Mouse (Mus musculus): ENCODE data around the gene Svbp.

Svbp gene

DNA sequence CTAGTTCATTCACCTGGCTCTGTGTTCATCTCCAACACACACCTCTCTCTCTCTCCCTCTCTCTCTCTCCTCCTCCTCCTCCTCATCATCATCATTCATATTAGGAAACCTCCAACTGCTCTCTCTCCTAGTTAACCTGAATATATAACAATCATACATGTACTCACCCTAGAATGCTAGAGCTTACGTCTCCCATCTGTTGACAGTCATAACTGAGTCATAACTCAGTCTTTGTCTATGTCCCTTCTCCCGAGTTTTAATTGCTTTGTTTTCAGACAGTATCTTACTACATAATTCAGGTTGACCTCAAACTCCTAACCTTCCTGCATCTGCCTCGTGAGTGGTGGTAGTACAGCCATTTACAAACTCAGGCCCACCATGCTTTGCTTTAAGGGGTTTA, 3.8 kb upstream of the Svbp start:
- no peak for DNase-seq

DNA sequence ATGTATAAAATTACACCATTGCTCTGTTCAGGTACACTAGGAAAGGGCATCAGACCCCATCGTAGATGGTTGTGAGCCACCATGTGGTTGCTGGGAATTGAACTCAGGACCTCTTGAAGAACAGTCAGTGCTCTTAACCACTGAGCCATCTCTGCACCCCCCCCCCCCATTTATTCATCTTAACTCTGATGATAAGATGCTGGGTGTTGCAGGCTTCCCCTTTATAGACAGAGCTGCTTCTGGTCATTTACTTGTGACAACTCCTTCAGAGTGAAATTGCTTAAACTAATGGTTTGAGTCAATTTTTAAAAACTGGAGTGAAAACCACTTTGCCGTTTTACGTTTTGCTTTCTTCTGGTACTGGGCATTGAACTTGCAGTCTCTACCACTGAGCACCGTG, 2.3 kb upstream of the Svbp start:
- DNase-seq, result no peak

DNA sequence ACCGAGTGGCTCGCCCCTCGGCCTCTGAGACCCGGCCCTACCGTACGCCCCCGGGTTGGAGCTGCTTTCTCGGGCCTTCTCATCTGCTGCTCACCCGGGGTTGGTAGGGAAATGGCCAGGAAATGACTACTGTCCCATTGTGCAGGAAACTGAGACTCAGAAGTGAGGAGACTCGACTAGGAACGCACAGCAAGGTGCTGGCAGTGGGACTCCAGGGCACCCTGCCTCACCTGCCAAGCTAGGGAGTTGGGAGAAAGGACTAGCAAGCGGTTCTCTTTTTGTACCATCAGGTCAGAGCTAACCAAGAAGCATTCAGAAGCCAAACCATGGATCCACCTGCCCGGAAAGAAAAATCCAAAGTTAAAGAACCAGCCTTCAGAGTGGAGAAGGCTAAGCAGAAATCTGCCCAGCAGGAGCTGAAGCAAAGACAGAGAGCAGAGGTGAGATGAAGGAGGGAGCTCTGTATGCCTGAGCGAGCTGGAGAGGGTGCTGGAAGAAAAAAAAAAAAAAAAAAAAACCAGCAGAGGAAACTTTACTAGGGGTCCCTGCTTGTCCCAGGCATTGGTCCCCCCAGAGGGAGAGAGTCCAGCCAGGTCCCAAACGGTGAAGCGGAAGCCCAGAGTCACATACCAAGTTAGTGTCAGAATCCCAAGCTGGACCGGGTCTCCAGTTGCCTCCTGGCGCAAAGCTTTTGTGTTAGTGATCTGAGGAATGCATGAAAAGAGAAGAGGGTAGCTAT, 645 bp downstream of the Svbp start:
- DNase-seq, result no peak

DNA sequence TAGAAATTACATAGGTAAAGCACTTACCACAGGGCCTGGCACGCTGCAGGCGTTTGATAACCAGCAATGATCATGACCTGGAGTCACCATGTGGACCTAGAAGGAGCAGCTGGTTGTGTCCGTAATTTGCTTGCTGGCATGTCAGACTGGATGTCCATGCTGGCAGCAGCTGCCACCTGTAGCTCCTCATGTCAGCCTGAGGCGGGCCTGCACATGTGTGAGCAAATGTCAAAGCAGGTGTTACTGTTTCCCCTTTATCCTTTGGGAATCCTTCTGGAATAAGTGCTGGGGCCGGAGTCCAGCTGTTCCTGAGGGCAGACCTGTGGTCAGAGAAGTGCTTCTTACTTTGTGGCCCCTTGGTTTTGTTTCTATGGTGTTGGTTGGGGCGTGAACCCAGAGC, 3.0 kb downstream of the Svbp start:
- no peak for DNase-seq

DNA sequence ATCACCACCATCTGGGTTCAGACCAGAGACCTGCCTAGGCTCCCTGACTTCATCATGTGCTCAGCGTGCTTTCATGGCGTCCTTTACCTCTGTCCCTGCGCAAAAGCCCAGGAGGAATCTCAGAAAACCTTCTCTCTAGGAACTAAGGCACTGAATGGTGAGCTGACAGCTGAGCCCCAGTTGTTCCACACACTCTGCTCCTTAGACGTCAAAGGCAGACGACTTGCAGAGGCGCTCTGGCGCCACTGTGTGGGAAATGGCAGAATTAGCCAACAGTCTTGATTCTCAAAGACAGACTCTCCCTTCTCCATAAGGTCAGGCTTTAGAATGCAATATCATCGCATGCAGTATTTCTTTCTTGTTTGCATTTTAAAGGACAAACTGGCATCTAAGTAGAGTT, 9.6 kb downstream of the Svbp start:
- DNase-seq, result peak; percentile 37 to 68

DNA sequence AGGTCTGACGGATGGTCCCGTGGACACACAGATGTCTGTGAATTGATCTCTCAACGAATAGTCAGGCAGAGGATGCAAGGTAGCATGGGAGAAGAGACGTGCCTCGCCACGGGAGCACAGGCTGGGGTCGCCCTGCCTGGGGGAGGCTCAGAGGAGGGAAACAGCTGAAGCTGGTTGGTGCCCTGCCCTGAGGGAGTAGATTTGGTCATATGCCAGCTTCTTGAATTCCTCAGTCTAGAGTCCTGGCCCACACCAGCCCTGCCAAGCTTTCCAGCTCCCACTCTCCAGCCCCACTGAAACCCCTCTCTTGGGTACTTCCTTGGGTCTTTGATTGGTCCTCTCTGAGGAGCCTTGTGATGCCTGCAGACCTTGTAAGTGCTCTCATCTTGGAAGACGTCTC, 21.6 kb downstream of the Svbp start:
- no peak for DNase-seq

DNA sequence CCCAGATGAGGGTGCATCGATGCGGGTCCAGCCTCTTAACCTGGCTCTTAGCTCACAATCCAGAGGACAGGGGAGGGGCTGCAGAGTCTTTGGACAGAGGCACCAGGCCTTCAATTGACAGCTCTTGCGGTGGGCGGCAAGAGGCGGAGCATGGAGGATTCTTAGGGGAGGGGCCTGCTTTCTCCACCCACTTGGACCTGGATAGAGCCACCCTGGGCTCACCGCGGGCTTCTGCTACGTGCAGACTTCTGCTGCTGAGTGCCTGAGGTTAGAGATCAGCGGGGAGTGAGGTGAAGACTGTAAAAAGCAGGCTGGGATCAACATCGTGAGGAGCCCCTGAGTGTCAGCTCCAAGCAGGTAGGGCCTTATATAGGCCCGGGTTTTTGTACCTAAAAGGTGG, 23.1 kb downstream of the Svbp start, which contains the start of gene Tmem269:
TSS of gene Tmem269 (minus strand) at position 49 of the 400 bp plus-strand sequence.
- no peak for DNase-seq

DNA sequence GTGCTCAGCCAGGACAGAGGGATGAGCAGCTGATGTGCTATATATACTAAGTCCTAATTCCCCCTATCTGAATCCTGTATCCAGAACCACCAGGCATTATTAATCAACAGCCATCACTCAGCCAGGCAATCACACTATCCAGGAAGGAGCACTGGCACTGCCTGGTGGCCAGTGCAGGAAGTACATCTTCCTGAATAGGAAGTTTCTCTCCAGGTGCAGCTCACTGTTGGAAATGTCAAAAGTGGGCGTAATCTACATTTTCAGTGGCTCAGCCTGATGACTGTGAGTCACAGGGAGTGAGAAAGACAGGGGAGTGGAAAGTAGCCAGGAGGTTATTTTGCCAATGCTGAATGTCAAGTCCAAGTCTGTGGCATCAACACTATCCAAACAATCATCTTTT, 28.6 kb downstream of the Svbp start:
- DNase-seq, result peak; percentile 38 to 62

DNA sequence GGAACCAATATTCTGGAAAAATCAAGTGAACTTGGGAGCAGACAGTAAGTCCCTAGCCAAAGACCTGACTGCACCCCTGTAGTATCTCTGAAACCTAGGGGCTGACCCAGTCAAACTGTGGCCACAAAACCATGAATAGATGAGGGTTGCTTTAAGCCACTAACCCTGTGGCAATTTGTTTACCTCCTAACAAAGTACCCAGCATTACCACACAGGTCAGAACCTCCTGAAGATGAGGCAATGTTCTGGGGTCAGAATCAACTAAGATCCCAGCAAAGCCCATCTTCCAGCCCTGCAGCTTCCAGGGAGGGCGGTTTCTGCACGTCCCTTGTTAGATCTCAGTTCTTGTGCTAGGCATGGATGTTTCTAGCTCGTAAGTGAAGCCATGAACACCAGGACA, 29.4 kb downstream of the Svbp start:
- no peak for DNase-seq

DNA sequence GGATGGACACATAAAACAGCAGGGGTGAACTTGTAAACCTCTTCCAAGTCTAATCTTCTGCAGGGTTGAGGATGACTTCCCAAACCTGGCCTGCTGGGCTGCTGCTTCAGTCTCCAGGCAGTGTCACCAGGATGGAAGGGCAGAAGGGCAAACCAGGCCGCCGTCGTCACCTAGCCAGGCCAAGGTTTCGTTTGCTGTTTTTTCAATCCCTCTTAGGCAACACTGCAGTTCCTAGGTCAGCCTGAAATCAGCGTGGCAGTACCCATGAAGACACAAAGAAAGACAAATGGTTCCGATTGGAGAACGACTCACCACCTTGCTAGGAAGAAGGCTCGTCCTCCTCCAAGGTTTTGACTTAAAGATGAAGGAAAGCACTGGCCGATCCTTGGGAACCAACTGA, 30.6 kb downstream of the Svbp start:
- DNase-seq, result no peak

DNA sequence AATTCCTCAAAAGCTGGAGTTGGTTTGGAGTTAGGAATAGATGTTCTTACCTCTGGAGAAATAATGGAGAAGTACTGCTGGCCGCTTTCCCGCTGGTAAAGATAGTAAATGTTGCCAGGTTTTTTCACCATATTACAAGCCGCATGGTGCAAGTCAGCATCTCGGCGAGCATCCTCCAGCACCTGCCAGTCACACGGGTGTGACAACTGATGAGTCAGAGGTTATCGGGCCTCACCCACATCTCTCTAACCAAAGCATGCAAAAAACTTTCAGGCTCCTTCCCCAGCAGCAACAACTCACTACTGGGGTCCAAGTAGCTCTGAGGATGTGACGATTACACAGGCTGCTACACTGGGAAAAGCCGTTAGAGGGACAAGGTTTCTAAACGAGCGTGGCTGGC, 31.6 kb downstream of the Svbp start:
- DNase-seq, result no peak

DNA sequence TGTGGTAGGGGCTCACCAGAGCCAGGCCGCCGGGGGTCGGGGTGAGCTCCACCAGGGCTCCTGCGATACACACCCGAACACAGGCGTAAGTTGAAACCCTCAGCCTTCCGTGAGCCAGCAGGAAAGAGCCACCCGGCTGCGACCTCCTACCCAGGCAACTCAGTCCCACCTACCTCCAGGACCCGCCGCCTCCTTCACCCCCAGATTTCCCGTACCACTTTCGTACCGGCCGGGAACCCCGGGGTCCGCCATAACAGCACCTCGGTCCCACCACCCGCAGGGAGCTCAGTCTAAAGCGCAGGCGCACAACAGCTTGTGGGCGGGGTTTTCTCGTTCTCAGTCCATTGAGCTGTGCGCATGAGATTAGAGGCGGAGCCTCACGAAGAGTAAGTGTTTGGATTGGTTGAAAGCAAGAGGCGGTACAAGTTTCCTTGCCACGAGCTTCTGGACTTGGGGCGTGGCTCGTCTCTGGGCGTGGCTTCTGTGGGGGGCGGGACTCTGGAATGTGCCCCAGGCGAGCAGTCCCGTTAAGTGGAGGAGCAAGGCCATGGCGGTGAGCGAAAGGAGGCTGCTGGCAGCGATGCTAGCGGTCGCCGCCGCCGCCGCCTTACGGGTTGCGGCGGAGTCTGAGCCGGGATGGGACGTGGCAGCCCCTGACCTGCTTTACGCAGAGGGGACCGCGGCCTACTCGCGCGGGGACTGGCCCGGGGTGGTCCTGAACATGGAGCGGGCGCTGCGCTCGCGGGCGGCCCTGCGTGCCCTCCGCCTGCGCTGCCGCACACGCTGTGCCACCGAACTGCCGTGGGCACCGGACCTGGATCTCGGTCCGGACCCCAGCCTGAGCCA, 37.5 kb downstream of the Svbp start, which contains the start of the genes AU022252 and P3h1:
TSS of gene AU022252 (minus strand) at position 303 of the 846 bp plus-strand sequence.
TSS of gene P3h1 (plus strand) at position 506 of the 846 bp plus-strand sequence.
- peak; percentile 99 for DNase-seq

DNA sequence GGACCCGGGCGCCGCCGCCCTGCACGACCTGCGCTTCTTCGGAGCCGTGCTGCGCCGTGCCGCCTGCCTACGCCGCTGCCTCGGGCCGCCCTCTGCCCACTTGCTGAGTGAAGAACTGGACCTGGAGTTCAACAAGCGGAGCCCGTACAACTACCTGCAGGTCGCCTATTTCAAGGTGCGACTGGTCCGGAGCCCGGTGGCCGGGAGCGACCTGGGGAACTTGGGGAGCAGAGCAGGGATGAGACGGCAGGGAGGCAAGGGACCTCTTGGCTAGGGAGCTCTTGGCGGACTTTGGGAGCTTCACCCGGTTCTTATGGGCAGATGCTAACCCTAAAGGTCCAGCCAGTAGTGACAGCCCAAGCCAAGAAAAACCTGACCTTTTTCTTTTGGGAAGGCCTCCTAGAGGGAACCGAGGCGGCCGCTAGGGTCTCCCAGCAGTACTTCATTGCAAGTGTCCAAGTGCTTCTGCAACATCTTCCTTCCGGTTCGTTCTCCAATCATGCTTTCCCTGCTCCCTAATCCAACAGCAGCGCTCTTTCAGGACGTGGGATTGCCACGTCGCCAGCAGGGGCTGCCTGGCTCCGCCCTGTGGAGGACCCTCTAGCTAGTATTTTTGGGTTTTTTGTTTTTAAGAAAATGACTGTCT, 38.3 kb downstream of the Svbp start:
- DNase-seq, result peak in 1 of 2 experiments; percentile 67

DNA sequence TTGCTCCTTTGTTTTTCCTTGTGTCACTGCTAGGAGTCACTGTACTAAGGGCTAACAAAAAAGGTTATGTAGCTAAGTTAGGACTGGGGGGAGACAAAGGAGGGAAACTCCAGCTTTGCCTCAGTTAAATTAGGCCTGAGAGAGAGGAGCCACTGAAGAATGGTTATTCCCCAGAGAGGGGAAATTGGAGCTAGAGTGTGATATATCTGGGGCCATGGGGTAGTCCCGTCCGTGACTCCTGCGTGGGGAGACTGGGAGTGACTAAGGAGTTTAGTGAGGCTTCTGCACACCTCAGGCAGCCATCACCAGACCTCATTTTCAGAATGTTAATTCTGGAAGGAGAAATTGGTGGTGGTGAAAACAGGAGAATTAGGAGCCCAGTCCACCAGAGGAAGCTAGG, 39.2 kb downstream of the Svbp start:
- DNase-seq, result no peak

DNA sequence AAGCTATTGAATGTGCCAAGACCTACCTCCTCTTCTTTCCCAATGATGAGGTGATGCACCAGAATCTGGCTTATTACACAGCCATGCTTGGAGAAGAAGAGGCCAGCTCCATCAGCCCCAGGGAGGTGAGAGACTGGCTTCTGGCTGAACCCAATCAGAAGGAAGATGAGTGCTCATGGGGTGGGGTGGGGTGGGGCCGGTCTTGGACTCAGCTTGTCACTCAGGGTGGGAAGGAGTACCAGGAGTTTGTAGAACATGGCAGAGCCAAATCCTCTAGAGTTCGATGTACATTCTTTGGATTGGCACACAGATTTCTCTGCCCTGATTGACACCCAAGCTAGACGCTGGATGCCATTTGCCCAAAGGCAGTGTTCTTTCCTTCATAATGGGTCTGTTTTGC, 43.6 kb downstream of the Svbp start:
- DNase-seq, result no peak

DNA sequence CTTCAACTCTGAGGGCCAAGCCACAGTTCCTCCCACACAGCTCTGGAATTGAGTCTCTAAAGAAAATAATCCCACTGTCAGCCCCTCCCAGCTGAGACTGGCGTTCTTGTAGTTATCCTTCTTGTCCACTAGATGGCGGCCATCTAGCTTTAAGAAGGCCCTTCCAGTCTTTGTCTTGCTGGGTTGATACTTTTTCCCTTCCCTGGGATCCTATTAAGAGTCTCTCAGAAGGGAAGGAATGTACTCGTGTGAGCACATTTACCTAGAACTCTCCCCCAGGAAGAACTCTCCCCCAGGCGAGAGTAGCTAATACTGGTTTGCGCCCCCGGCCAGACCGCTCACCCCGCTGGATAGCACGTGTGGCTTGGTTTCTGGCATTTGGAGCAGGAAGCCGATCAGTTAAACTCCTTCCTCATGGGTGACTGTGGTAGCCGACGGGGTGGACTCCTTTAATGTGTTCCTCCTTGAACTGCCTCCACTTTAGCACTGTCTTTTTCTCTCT, 44.1 kb downstream of the Svbp start:
- DNase-seq, result peak; percentile 32 to 44

DNA sequence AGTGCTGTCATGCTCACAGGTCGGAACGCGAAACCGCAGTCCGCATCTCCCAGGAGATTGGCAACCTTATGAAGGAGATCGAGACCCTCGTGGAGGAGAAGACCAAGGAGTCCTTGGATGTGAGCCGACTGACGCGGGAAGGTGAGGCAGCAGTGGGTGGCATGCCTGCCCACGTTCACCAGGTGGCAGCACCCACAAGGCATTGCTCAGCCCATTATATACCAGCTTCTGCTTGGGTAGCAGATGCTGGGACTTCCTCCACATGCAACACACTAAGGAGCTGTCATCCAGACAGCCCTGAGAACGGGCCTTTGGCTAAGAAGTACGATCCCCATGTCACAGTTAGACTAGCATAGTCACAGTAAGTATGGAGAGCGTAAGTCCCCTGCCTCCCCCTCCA, 46.6 kb downstream of the Svbp start:
- peak in 1 of 2 experiments; percentile 60 for DNase-seq

DNA sequence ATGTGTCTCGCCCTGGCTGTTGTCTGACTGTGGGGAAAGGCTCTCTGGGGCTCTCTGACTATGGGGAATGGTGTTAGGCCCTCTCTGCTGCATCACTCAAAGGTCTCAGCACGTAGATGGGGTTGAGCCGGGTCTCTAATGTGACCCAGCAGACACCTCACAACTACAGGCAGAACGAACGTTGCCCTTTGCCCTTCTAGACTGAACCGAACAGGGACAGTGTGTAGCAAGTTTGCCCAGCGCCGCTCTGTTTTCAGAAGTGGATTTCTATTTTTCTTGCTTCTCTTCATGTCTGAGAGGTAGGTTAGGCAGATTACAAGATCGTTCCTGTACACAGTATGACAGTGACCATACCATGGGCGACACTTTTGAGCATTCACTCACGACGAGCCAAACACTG, 47.5 kb downstream of the Svbp start:
- DNase-seq, result no peak

DNA sequence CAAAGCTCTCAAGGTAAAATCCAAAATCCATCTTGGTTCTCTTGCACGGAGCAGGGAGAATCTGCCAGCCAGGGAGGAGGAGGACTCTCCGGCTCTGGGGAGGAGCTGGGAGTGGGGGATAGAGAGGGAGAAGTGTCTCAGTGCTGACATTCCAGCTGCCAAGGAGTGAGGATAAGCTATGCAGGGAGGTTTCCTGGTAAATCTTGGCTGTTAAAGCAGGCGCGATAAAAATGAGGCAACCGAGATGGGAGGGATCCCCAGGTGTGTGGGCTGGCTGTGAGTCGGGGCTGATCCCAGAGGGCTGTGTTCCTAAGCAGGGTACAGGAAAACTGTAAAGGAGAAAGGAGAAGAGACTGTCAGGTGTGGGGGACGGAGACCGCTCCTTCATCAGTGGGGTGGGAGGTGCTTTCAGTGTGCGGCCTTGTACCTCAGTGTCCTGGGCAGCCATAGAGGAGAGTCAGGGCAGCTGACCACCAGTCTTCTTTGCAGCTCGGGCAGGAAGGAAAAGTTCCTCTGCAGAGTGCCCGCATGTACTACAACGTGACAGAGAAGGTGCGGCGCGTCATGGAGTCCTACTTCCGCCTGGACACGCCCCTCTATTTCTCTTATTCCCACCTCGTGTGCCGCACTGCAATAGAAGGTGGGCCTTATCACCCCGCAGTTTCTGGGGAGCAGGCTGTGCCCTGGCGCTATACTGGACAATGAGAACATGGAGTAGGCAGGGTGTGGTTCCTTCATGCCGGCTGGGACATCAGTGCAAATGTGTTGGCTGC, 49.5 kb downstream of the Svbp start:
- no peak for DNase-seq

DNA sequence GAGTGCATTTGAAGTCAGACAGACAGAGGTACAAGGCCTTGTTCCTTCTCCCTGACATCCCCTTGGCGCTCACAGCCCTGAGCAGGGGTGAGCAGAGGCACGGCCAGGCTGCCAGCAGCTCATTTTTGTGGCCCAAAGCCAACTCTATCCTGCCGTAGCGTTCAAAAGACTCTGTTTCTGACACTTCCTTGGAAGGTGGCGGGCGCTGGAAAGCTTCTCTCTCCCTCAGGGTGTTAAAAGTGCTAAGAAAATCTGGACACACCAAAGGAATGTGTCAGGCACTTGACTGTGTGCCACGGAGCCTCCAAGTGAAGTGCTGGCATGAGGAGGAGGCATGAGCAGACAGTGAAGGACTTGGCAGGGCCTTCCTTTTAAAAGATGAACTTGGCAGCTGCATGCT, 50.5 kb downstream of the Svbp start:
- peak; percentile 54 for DNase-seq

DNA sequence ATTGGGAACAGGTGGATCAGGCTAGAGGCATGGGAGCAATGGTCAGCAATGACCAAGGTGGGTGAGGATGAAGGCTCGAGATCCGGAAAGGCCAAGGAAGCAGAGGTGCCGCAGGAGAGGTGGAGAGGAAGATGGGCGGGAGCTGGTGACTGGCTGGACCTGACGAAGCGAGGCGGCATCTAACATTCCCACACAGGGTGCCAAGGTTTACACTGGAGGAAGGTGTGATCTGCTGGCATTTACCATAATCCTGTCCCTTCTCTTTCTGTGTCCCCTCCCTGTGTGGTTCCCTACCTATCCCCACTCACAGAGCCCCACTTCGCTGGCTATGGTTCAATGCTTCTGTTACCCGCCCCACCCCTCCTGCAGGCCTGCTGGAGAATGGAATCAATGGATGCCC, 50.9 kb downstream of the Svbp start:
- DNase-seq, result no peak

DNA sequence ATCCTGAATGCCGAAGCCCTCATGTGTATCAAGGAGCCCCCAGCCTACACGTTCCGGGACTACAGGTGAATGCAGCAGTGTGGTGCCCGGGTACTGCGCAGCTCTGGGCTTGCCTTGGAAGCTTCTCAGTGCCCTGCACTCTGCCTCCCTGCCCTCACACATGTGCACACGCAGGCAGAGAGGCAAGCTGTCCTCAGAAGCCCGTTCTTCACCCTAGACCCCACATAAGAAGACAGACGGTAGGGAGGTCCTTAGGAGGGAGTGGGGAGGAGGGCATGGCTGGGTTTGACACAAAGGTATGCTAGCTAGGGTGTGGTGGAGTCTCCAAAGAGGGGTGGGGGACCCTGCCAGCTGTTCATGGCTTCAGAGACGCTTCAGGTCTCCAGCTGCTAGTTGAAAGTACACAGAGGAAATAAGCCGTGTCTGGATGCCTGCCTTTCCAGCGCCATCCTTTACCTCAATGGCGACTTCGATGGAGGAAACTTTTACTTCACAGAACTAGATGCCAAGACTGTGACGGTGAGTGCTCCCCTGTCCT, 51.7 kb downstream of the Svbp start:
- DNase-seq, result no peak
